13 mouse cellular contexts compared by ENCODE assay signal in genomic region chr7:82378311-82378710, GRCm38 (mm10).
"Had no signal": no experiment of that assay in that cellular context is flagged by ENCODE, and none has a peak within 500 bp of the region (broad histone marks: within the 10 kb centered on the region; RNA-seq: fewer than 3 reads in every experiment).

No protein-coding gene starts in this region.

- DNase-seq: lung, adult 18-20 months; lung, embryonic 14.5 days; lung, postnatal 10 days; lung, postnatal 4 days; midbrain, embryonic 14.5 days; retina, postnatal 1 day; right cerebral cortex, adult 18-20 months; right cerebral cortex, postnatal 25 days; right cerebral cortex, postnatal 4 days; spleen, adult 18-20 months; thymus, adult 2 months; thymus, postnatal 25 days; thymus, postnatal 4 days had no signal
